Comparison of ENCODE assay signal across 22 mouse cellular contexts in the genomic region with DNA sequence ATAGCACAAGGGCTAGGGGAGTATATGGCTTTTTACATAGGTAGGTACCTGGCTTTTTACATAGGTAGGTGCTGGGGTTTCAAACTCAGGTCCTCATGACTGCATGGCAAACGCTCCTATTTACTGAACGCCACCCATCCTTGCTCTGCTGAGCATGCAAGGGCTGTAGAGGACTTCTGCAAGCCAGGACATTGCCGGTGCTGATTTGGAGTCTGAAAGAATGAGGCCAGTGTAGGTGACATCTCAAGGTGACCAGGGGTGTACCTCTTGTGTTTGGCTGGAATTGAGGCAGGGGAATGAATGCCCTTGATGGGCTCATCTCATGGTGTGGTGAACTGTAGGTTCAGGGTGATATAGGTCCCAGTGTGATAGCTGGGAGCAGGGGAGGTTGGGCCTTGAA.
"Had no signal": no experiment of that assay in that cellular context is flagged by ENCODE, and none has a peak within 500 bp of the region (broad histone marks: within the 10 kb centered on the region; RNA-seq: fewer than 3 reads in every experiment).

No protein-coding gene starts in this region.

- ATAC-seq: liver, postnatal 0 days; lung, postnatal 0 days; midbrain, embryonic 16.5 days had no signal

- H3K4me1 ChIP-seq: midbrain, embryonic 10.5 days; midbrain, embryonic 12.5 days; neural tube, embryonic 13.5 days; neural tube, embryonic 15.5 days had no signal

- H3K4me2 ChIP-seq: lung, embryonic 15.5 days; midbrain, embryonic 12.5 days; neural tube, embryonic 13.5 days; neural tube, embryonic 15.5 days; stomach, embryonic 15.5 days had no signal

- DNase-seq: liver, postnatal 0 days; lung, adult 2 months; lung, postnatal 14 days; lung, postnatal 36 days; midbrain, embryonic 14.5 days; retina, postnatal 1 day; right cerebral cortex, adult 18-20 months; right cerebral cortex, postnatal 25 days; right cerebral cortex, postnatal 4 days; thymus, adult 2 months; thymus, postnatal 25 days; thymus, postnatal 4 days had no signal

- H3K9ac ChIP-seq: liver, postnatal 0 days; lung, embryonic 15.5 days; midbrain, embryonic 12.5 days; neural tube, embryonic 13.5 days; neural tube, embryonic 15.5 days; stomach, embryonic 15.5 days had no signal

- H3K9me3 ChIP-seq: lung, embryonic 15.5 days; midbrain, embryonic 10.5 days; midbrain, embryonic 12.5 days; neural tube, embryonic 15.5 days; stomach, embryonic 15.5 days had no signal

- H3K27me3 ChIP-seq: lung, embryonic 15.5 days; midbrain, embryonic 12.5 days; neural tube, embryonic 13.5 days; neural tube, embryonic 15.5 days; stomach, embryonic 15.5 days had no signal

- H3K36me3 ChIP-seq: lung, embryonic 15.5 days; midbrain, embryonic 12.5 days; neural tube, embryonic 13.5 days; neural tube, embryonic 15.5 days; stomach, embryonic 15.5 days had no signal

- H3K4me3 ChIP-seq: lung, embryonic 15.5 days; midbrain, embryonic 10.5 days; midbrain, embryonic 12.5 days; myocyte; neural tube, embryonic 13.5 days; neural tube, embryonic 15.5 days; stomach, embryonic 15.5 days had no signal

- H3K27ac ChIP-seq: lung, embryonic 15.5 days; midbrain, embryonic 10.5 days; midbrain, embryonic 12.5 days; neural tube, embryonic 13.5 days; neural tube, embryonic 15.5 days; stomach, embryonic 15.5 days; stomach, postnatal 0 days had no signal
